ENCODE assay signal across 13 mouse cellular contexts in the genomic region with DNA sequence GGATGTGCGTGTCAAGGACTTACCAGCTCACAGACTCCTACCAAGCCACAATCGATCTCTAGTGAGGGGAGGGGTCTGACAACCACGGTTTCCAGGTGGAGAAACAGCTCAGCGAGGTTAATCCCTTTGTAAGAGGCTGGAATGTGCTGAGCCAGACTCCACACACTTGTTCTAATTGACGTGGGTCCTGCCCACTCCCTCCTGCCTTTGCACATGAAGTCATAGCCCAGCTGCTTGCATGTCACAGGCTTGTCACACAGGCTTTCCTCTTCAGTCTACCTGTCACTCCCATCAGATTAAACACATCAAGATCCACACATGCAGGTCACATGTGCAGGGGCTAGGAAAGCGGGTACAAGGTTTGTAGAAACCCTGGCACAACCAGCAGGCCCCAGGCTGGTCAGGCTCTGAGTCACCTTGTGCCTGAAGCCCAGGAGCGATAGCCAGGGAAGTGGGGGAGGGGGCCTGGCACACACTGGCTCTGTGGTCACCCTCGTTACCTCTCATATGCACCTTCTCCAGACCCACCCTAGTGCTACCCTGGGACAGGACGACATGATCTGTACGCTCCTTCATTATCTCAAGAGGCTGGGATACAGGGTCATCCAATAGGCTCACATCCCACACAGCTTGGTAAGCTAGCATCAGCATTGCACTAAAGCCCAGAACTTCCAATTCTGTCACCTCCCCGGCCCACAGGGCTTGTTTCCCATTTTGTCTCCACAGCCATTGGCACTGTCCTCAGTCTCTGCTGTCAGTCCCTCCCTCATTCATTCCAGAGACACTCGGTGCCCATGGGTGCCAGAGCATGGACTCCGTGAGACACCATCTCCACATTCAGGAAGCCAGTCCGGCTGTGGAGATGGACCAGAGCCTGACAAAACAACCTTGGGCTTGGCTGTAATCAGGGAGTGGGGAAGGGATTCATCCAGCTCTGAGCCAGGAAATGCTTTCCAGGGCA. TPM values are rescaled to one million over a fixed set of nuclear protein-coding genes. Genes with fewer than 3 reads are reported as not detected.
DNase-seq lines count a peak whose midpoint lies in the region; ATAC-seq and TF ChIP-seq lines count a peak whose summit lies in the region.
"Had no signal": no experiment of that assay in that cellular context is flagged by ENCODE, and none has a peak within 500 bp of the region (broad histone marks: within the 10 kb centered on the region; RNA-seq: fewer than 3 reads in every experiment).

No protein-coding gene starts in this region.

- no peaks in the 10 kb centered on the region for H3K36me3 ChIP-seq in embryonic facial prominence, embryonic 11.5 days (replicated peaks; ENCODE audit: control insufficient read depth, insufficient read depth, low read depth, low read length)
- no peaks in the 10 kb centered on the region for H3K36me3 ChIP-seq in midbrain, embryonic 12.5 days
- H3K36me3 ChIP-seq in neural tube, embryonic 15.5 days, result no peaks in the 10 kb centered on the region
- H3K36me3 ChIP-seq: limb, embryonic 13.5 days had no signal

- no peak overlapping the region for H3K9ac ChIP-seq in embryonic facial prominence, embryonic 11.5 days (replicated peaks; ENCODE audit: low read length)
- H3K9ac ChIP-seq in midbrain, embryonic 12.5 days (replicated peaks), result 0 out of 2 replicates have a peak overlapping the region, but pooled peaks have one; percentile 20
- no peak overlapping the region for H3K9ac ChIP-seq in neural tube, embryonic 15.5 days (replicated peaks)
- H3K9ac ChIP-seq: limb, embryonic 13.5 days had no signal

- H3K4me3 ChIP-seq in cerebellum, adult 2 months (replicated peaks; ENCODE audit: insufficient read depth, low read depth, low read length), result no peak overlapping the region
- H3K4me3 ChIP-seq in embryonic facial prominence, embryonic 11.5 days (ENCODE audit: low read depth, low read length), result no peak overlapping the region
- H3K4me3 ChIP-seq in midbrain, embryonic 12.5 days, result no peak overlapping the region
- H3K4me3 ChIP-seq in neural tube, embryonic 15.5 days (replicated peaks), result no peak overlapping the region
- H3K4me3 ChIP-seq: limb, embryonic 13.5 days had no signal

- TF ChIP-seq CTCF in cerebellum, adult 2 months (IDR thresholded peaks at IDR 0.05; ENCODE audit: borderline replicate concordance, insufficient read depth, low read depth, low read length), result no peak

- no peak overlapping the region for H3K4me2 ChIP-seq in embryonic facial prominence, embryonic 11.5 days (ENCODE audit: low read depth, low read length)
- no peak overlapping the region for H3K4me2 ChIP-seq in midbrain, embryonic 12.5 days (replicated peaks)
- no peak overlapping the region for H3K4me2 ChIP-seq in neural tube, embryonic 15.5 days
- H3K4me2 ChIP-seq: limb, embryonic 13.5 days had no signal

- H3K27ac ChIP-seq in cerebellum, adult 2 months (ENCODE audit: insufficient read depth, low read length), result no peak overlapping the region
- no peak overlapping the region for H3K27ac ChIP-seq in embryonic facial prominence, embryonic 11.5 days (replicated peaks; ENCODE audit: low read depth, low read length)
- H3K27ac ChIP-seq in midbrain, embryonic 12.5 days (replicated peaks), result no peak overlapping the region
- H3K27ac ChIP-seq in neural tube, embryonic 15.5 days (replicated peaks), result no peak overlapping the region
- H3K27ac ChIP-seq: limb, embryonic 13.5 days; macrophage had no signal

- peak; percentile 55 to 56 for DNase-seq in cerebellum, postnatal 10 days
- DNase-seq in cerebellum, adult 2 months, result no peak
- DNase-seq in layer of hippocampus, adult 9-11 months, result peak; percentile 51
- no peak for DNase-seq in layer of hippocampus, adult 11-12 months (ENCODE audit: low spot score)
- DNase-seq in embryonic facial prominence, embryonic 11.5 days (ENCODE audit: low spot score), result peak; percentile 31
- no peak for DNase-seq in liver
- DNase-seq: kidney, postnatal 14 days had no signal

- WGBS in cerebellum, adult 2 months, result 56% methylated on average over 14 of the region's 14 CpGs
- WGBS in embryonic facial prominence, embryonic 11.5 days, result 49% methylated on average over 14 of the region's 14 CpGs
- 56% methylated on average over 13 of the region's 14 CpGs for WGBS in midbrain, embryonic 12.5 days
- 63% methylated on average over 14 of the region's 14 CpGs for WGBS in neural tube, embryonic 15.5 days

- no peak for TF ChIP-seq POLR2A in cerebellum, adult 2 months (IDR thresholded peaks at IDR 0.05; ENCODE audit: borderline replicate concordance, insufficient read depth, low read length)

- H3K9me3 ChIP-seq in embryonic facial prominence, embryonic 11.5 days (replicated peaks; ENCODE audit: control insufficient read depth, low read length), result no peaks in the 10 kb centered on the region
- no peaks in the 10 kb centered on the region for H3K9me3 ChIP-seq in midbrain, embryonic 12.5 days
- H3K9me3 ChIP-seq in neural tube, embryonic 15.5 days (replicated peaks), result no peaks in the 10 kb centered on the region
- H3K9me3 ChIP-seq: limb, embryonic 13.5 days had no signal

- ATAC-seq in embryonic facial prominence, embryonic 11.5 days (replicated peaks; ENCODE audit: insufficient number of reproducible peaks, low FRiP score, low TSS enrichment, low read depth), result no peak; the same call in 1 of the 2 replicates
- 0 out of 2 replicates have a peak, but pooled peaks have one; percentile 23 for ATAC-seq in midbrain, embryonic 12.5 days (ENCODE audit: low FRiP score, low read depth)
- ATAC-seq in neural tube, embryonic 15.5 days (ENCODE audit: low FRiP score), result no peak

- no peaks in the 10 kb centered on the region for H3K27me3 ChIP-seq in cerebellum, adult 2 months (ENCODE audit: control insufficient read depth, insufficient read depth, low read length)
- no peaks in the 10 kb centered on the region for H3K27me3 ChIP-seq in embryonic facial prominence, embryonic 11.5 days (ENCODE audit: control insufficient read depth, insufficient read depth, low read length)
- peaks cover 7% of the 10 kb centered on the region for H3K27me3 ChIP-seq in midbrain, embryonic 12.5 days
- H3K27me3 ChIP-seq in neural tube, embryonic 15.5 days (replicated peaks), result no peaks in the 10 kb centered on the region
- H3K27me3 ChIP-seq: limb, embryonic 13.5 days had no signal

- peaks cover 19% of the 10 kb centered on the region; the same call in 1 of the 2 replicates for H3K4me1 ChIP-seq in cerebellum, adult 2 months (ENCODE audit: control insufficient read depth, insufficient read depth, low read length)
- H3K4me1 ChIP-seq in embryonic facial prominence, embryonic 11.5 days (ENCODE audit: control insufficient read depth, insufficient read depth, low read length), result peaks cover 4% of the 10 kb centered on the region; the same call in 1 of the 2 replicates
- H3K4me1 ChIP-seq in midbrain, embryonic 12.5 days, result peaks cover 11% of the 10 kb centered on the region
- H3K4me1 ChIP-seq in neural tube, embryonic 15.5 days, result no peaks in the 10 kb centered on the region

RNA-seq across cellular contexts. Expression of a gene that starts 51.1 kb away (rescaled TPM):
- polyA plus RNA-seq in cerebellum, adult 2 months (2012; rRNA removed), result 0.10 TPM in 1 of 2 replicates, not detected in the other
- polyA plus RNA-seq in embryonic facial prominence, embryonic 11.5 days (2014; fragmentation: Nextera tagmentation; extraction: Ambion mirVana), result 0.11 TPM in 1 of 2 replicates, not detected in the other
- polyA plus RNA-seq in midbrain, embryonic 12.5 days (2016; fragmentation: Nextera tagmentation; extraction: Ambion mirVana), result not detected in 2 replicates
- polyA plus RNA-seq in neural tube, embryonic 15.5 days (2015; fragmentation: Nextera tagmentation; extraction: Ambion mirVana), result not detected in 2 replicates
- polyA plus RNA-seq: heart, embryonic 16.5 days; limb, embryonic 13.5 days; macrophage; neural tube, embryonic 14.5 days had no signal

Comparison
In these comparisons a context has a peak if more than half of its experiments do, and no peak if none do; other contexts are left out.
1. DNase-seq: peak in cerebellum, postnatal 10 days (2 of 2), layer of hippocampus, adult 9-11 months (single experiment) and embryonic facial prominence, embryonic 11.5 days (single experiment); none in cerebellum, adult 2 months (0 of 2), layer of hippocampus, adult 11-12 months (single experiment) and liver (single experiment).